Mouse (Mus musculus) megakaryocyte, embryonic 14.5 days (primary cell): ENCODE results near the gene Ctf2.

ENCODE experiments used
- FLI1 ChIP-seq: IDR thresholded peaks from 2 replicates; pipeline ENCODE4 v1.6.1; 2012; ENCODE audit warnings: low read length, inconsistent platforms, mixed read lengths
- GATA1 ChIP-seq: IDR thresholded peaks from 3 replicates; pipeline ENCODE4 v1.6.1; 2012; ENCODE audit warnings: mixed read lengths, low read length, inconsistent platforms, borderline replicate concordance

- TF ChIP-seq GATA1 (no peak), FLI1 (no peak)
These were observed 53.2 kb downstream of the Ctf2 start for GRCm38 (mm10) chr7:127678811-127679210.
